Mouse (Mus musculus): ENCODE results near the gene Klrc3. TPM values are rescaled to one million over a fixed set of nuclear protein-coding genes. Genes with fewer than 3 reads are reported as not detected.
"Not testable (repeated sequence)": the region's sequence is repeated elsewhere in the genome, so short reads cannot be mapped to it uniquely, and the experiment has no call there.

Klrc3 gene
- total RNA-seq (2014; rRNA removed) = not detected in 2 replicates
- polyA plus RNA-seq (2015; fragmentation: Nextera tagmentation; extraction: Ambion mirVana) = not detected in 2 replicates

DNA sequence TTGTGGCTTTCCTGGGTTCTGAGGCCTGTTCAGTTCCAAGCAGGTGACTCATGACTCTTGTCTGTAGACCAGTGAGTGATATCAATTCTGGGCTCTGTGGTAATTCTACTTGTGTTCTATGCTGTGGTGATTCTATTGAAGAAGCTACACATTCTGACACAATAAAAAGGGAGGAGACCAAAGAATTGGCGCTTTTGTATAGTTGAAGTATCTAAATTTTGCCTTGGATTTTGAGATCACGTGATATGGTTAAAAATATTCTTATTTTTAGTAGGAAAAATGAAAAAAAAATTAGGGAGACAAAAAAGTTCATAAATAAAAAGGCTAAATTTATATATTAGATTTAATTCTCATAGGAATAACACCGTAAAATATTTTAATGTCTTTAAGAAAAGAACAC lies at the start of gene Klrc3:
Gene Klrc3 (minus strand): TSS at position 101 of the 400 bp plus-strand sequence.
- H3K27me3 ChIP-seq (ENCODE audit: insufficient read depth, low read length); ATAC-seq (ENCODE audit: low FRiP score); H3K9me3 ChIP-seq (ENCODE audit: low read length); DNase-seq (ENCODE audit: low spot score); H3K4me2 ChIP-seq (ENCODE audit: low read depth, low read length, poor library complexity, severe bottlenecking); H3K36me3 ChIP-seq (ENCODE audit: insufficient read depth, low read length); H3K4me3 ChIP-seq (ENCODE audit: low read depth, low read length); H3K4me1 ChIP-seq (ENCODE audit: insufficient read depth, low read length); H3K9ac ChIP-seq (replicated peaks; ENCODE audit: low read length, poor library complexity, severe bottlenecking); H3K27ac ChIP-seq (ENCODE audit: low read depth, low read length): not testable (repeated sequence)
- WGBS = 89% methylated on average over 3 of the region's 3 CpGs

DNA sequence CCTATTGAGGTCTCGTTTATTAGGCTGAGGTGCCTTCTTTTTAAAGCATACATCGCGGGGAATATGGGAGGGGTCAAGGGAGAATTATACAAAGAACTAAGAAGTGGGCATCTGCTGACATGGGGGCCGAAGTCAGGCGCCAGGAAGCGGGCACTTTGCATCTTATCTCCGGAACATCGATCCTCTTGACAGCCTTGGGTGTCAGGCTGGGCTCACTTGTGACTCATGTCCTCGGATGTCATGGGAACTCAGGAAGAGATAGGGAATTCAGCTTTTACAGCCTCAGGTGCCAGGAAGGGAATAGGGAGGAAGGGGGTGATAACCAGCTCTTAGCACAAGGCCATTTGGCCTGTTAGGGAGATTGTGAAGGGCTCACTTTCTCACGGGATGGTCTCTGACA lies 48.3 kb upstream of the Klrc3 start:
- H3K4me1 ChIP-seq (ENCODE audit: insufficient read depth, low read length); H3K36me3 ChIP-seq (ENCODE audit: insufficient read depth, low read length): not testable (repeated sequence)
- WGBS = 81% methylated on average over 10 of the region's 10 CpGs

DNA sequence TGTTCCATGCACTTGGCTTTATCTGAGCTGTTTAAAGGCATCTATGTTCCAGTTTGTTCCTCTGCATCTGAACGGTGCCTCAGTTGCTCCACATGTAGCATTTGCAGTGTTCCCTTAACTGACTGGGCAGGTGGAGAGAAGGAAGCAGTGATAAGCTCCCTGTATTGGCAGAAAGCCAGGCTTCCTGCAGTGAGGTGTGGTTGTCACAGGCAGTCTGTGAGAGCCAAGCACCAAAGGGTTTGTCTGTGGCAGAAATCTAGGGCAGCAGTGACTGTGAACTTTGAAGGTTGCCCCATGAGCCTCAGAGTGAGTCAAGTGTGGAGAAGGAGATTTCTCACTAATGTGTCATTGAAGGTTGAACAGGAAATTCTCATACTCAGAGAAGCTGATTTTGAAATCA lies 37.2 kb upstream of the Klrc3 start:
- no peaks in the 10 kb centered on the region for H3K36me3 ChIP-seq (ENCODE audit: insufficient read depth, low read length)
- H3K9me3 ChIP-seq (ENCODE audit: low read length) = no peaks in the 10 kb centered on the region
- DNase-seq (ENCODE audit: low spot score) (no peak), ATAC-seq (ENCODE audit: low FRiP score) (no peak)
- no peak for TF ChIP-seq CTCF (IDR thresholded peaks at IDR 0.05)
- H3K4me2 ChIP-seq (ENCODE audit: low read depth, low read length, poor library complexity, severe bottlenecking) = no peak overlapping the region
- no peaks in the 10 kb centered on the region for H3K27me3 ChIP-seq (ENCODE audit: insufficient read depth, low read length)
- H3K27ac ChIP-seq (ENCODE audit: low read depth, low read length) = no peak overlapping the region
- H3K9ac ChIP-seq (replicated peaks; ENCODE audit: low read length, poor library complexity, severe bottlenecking) = no peak overlapping the region
- no peaks in the 10 kb centered on the region for H3K4me1 ChIP-seq (ENCODE audit: insufficient read depth, low read length)
- WGBS = 70% methylated on average over 1 of the region's 1 CpGs
- no peak overlapping the region for H3K4me3 ChIP-seq (ENCODE audit: low read depth, low read length)

More for the DNA sequence above, 48.3 kb upstream of the Klrc3 start:
- not testable (repeated sequence) for H3K4me2 ChIP-seq (ENCODE audit: low read depth, low read length, poor library complexity, severe bottlenecking); H3K27me3 ChIP-seq (ENCODE audit: insufficient read depth, low read length); H3K9ac ChIP-seq (replicated peaks; ENCODE audit: low read length, poor library complexity, severe bottlenecking); DNase-seq (ENCODE audit: low spot score); H3K4me3 ChIP-seq (ENCODE audit: low read depth, low read length); ATAC-seq (ENCODE audit: low FRiP score); H3K9me3 ChIP-seq (ENCODE audit: low read length); H3K27ac ChIP-seq (ENCODE audit: low read depth, low read length)

DNA sequence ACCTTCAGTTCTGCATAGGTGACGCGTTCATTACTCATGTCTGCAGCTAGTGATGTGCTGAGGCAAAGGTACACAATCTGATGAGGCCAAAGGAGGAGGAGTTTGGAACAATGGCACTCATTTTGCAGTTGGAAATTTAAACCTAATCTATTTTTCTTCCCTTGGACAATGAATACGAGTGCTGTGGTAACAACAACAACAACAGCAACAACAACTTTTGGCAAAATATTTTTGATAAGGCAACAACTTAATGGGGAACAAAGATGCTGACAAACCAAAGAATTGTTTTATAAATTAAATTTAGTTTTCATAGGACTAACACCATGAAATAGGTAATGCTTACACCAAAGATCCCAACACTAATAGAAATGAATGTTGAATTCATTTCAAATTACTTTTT lies 35.7 kb upstream of the Klrc3 start, which contains the start of gene Klrc1:
Gene Klrc1 (minus strand): TSS at position 101 of the 400 bp plus-strand sequence.
- Histone ChIP-seq H3K4me1 (ENCODE audit: insufficient read depth, low read length) (no peaks in the 10 kb centered on the region), H3K27ac (ENCODE audit: low read depth, low read length) (no peak within 1 kb of the TSS), H3K4me3 (ENCODE audit: low read depth, low read length) (no peak within 1 kb of the TSS), H3K9ac (replicated peaks; ENCODE audit: low read length, poor library complexity, severe bottlenecking) (no peak within 1 kb of the TSS), H3K4me2 (ENCODE audit: low read depth, low read length, poor library complexity, severe bottlenecking) (no peak within 1 kb of the TSS), H3K9me3 (ENCODE audit: low read length) (no peaks in the 10 kb centered on the region), H3K27me3 (ENCODE audit: insufficient read depth, low read length) (no peaks in the 10 kb centered on the region), H3K36me3 (ENCODE audit: insufficient read depth, low read length) (no peaks in the 10 kb centered on the region)
- DNase-seq (ENCODE audit: low spot score) (no peak), ATAC-seq (ENCODE audit: low FRiP score) (no peak)
- 76% methylated on average over 3 of the region's 3 CpGs for WGBS
- TF ChIP-seq CTCF (IDR thresholded peaks at IDR 0.05) = no peak

DNA sequence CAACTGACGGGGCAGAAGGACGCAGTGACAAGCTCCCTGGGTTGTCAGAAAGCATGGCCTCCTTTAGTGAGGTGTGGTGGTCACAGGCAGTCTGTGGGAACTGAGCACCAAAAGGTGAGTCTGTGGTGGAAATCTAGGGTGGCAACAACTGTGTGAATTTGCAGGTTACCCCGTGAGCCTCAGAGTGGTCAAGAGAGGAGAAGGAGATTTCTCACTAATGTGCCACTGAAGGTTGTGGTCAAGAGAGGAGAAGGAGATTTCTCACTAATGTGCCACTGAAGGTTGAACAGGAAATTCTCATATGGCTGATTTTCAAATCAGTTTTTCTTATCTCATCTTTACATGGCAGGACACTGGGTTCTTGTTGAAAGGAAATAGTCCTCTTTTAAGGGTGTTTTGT lies 18.2 kb upstream of the Klrc3 start:
- H3K4me1 ChIP-seq (ENCODE audit: insufficient read depth, low read length); H3K27me3 ChIP-seq (ENCODE audit: insufficient read depth, low read length); H3K4me2 ChIP-seq (ENCODE audit: low read depth, low read length, poor library complexity, severe bottlenecking); DNase-seq (ENCODE audit: low spot score); H3K4me3 ChIP-seq (ENCODE audit: low read depth, low read length); H3K9ac ChIP-seq (replicated peaks; ENCODE audit: low read length, poor library complexity, severe bottlenecking); ATAC-seq (ENCODE audit: low FRiP score); H3K27ac ChIP-seq (ENCODE audit: low read depth, low read length); H3K36me3 ChIP-seq (ENCODE audit: insufficient read depth, low read length); H3K9me3 ChIP-seq (ENCODE audit: low read length): not testable (repeated sequence)
- no CpG with 5 or more reads among the region's 3 CpGs for WGBS

DNA sequence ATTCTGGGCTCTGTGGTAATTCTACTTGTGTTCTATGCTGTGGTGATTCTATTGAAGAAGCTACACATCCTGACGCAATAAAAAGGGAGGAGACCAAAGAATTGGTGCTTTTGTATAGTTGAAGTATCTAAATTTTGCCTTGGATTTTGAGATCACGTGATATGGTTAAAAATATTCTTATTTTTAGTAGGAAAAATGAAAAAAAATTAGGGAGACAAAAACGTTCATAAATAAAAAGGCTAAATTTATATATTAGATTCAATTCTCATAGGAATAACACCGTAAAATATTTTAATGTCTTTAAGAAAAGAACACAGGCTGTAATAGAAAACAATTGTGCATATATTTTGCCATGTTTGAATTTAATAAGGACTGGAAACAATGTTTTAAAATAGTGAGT lies 17.5 kb upstream of the Klrc3 start, which contains the start of gene Klrc2:
Gene Klrc2 (minus strand): TSS at position 101 of the 400 bp plus-strand sequence.
- H3K4me2 ChIP-seq (ENCODE audit: low read depth, low read length, poor library complexity, severe bottlenecking); H3K27me3 ChIP-seq (ENCODE audit: insufficient read depth, low read length); H3K36me3 ChIP-seq (ENCODE audit: insufficient read depth, low read length); H3K4me3 ChIP-seq (ENCODE audit: low read depth, low read length); H3K9me3 ChIP-seq (ENCODE audit: low read length); H3K9ac ChIP-seq (replicated peaks; ENCODE audit: low read length, poor library complexity, severe bottlenecking); H3K27ac ChIP-seq (ENCODE audit: low read depth, low read length); DNase-seq (ENCODE audit: low spot score); H3K4me1 ChIP-seq (ENCODE audit: insufficient read depth, low read length); ATAC-seq (ENCODE audit: low FRiP score): not testable (repeated sequence)
- WGBS = 81% methylated on average over 4 of the region's 4 CpGs

DNA sequence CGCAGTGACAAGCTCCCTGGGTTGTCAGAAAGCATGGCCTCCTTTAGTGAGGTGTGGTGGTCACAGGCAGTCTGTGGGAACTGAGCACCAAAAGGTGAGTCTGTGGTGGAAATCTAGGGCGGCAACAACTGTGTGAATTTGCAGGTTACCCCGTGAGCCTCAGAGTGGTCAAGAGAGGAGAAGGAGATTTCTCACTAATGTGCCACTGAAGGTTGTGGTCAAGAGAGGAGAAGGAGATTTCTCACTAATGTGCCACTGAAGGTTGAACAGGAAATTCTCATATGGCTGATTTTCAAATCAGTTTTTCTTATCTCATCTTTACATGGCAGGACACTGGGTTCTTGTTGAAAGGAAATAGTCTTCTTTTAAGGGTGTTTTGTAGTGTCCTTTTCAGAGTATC lies 917 bp upstream of the Klrc3 start:
- not testable (repeated sequence) for DNase-seq (ENCODE audit: low spot score); H3K9me3 ChIP-seq (ENCODE audit: low read length); H3K27ac ChIP-seq (ENCODE audit: low read depth, low read length); H3K27me3 ChIP-seq (ENCODE audit: insufficient read depth, low read length); H3K4me1 ChIP-seq (ENCODE audit: insufficient read depth, low read length); H3K36me3 ChIP-seq (ENCODE audit: insufficient read depth, low read length); H3K4me3 ChIP-seq (ENCODE audit: low read depth, low read length); H3K9ac ChIP-seq (replicated peaks; ENCODE audit: low read length, poor library complexity, severe bottlenecking); H3K4me2 ChIP-seq (ENCODE audit: low read depth, low read length, poor library complexity, severe bottlenecking); ATAC-seq (ENCODE audit: low FRiP score)
- no CpG with 5 or more reads among the region's 3 CpGs for WGBS

DNA sequence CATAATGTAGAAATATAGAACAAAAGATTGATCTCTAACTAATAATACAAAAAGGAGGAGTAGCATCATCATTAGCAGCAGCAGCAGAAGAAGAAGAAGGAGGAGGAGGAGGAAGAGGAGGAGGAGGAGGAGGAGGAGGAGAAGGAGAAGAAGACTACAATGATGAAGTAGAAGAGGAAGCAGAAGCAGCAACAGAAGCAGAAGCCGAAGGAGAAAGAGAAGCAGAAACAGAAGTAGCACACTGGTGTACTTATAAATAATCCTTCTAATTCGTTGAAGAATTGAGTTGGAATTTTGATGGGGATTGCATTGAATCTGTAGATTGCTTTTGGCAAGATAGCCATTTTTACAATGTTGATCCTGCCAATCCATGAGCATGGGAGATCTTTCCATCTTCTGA lies 12.1 kb downstream of the Klrc3 start:
- not testable (repeated sequence) for H3K4me2 ChIP-seq (ENCODE audit: low read depth, low read length, poor library complexity, severe bottlenecking); H3K9ac ChIP-seq (replicated peaks; ENCODE audit: low read length, poor library complexity, severe bottlenecking); ATAC-seq (ENCODE audit: low FRiP score); H3K27me3 ChIP-seq (ENCODE audit: insufficient read depth, low read length); H3K27ac ChIP-seq (ENCODE audit: low read depth, low read length); H3K36me3 ChIP-seq (ENCODE audit: insufficient read depth, low read length); H3K4me1 ChIP-seq (ENCODE audit: insufficient read depth, low read length); DNase-seq (ENCODE audit: low spot score); H3K4me3 ChIP-seq (ENCODE audit: low read depth, low read length); H3K9me3 ChIP-seq (ENCODE audit: low read length)
- WGBS = 84% methylated on average over 2 of the region's 2 CpGs
